Mouse (Mus musculus) heart, adult 2 months (tissue): ENCODE results near the gene Cebpb. TPM values are rescaled to one million over a fixed set of nuclear protein-coding genes. Genes with fewer than 3 reads are reported as not detected.
"Not testable (repeated sequence)": the region's sequence is repeated elsewhere in the genome, so short reads cannot be mapped to it uniquely, and the experiment has no call there.

Experiments used
- DNase-seq, 2 experiments: peaks; one replicate each; pipeline ENCODE4 v3.0.0; 2021
- H3K27ac ChIP-seq: fragments of 200-600 bp; 2 replicates; pipeline ENCODE4 v1.8.1; 2022
- H3K27me3 ChIP-seq: fragments of 200-500 bp; 2 replicates; pipeline ENCODE4 v1.6.1; 2012; ENCODE audit warnings: mild to moderate bottlenecking, low read length, inconsistent platforms, mixed read lengths; ENCODE audit not compliant: control insufficient read depth, insufficient read depth
- H3K36me3 ChIP-seq: fragments of 200-500 bp; 2 replicates; pipeline ENCODE4 v1.6.1; 2012; ENCODE audit warnings: low read length, inconsistent platforms; ENCODE audit not compliant: control insufficient read depth, insufficient read depth
- H3K4me1 ChIP-seq: fragments of 200-500 bp; 2 replicates; pipeline ENCODE4 v1.6.1; 2011; ENCODE audit warnings: low read length; ENCODE audit not compliant: control insufficient read depth, insufficient read depth
- H3K4me3 ChIP-seq: fragments of 200-600 bp; 2 replicates; pipeline ENCODE4 v1.8.1; 2022
- H3K79me2 ChIP-seq: fragments of 200-500 bp; replicated peaks from 2 replicates; pipeline ENCODE4 v1.6.1; 2012; ENCODE audit warnings: mild to moderate bottlenecking, inconsistent platforms, low read length, moderate library complexity, mixed read lengths; ENCODE audit not compliant: control insufficient read depth, insufficient read depth
- H3K9ac ChIP-seq: fragments of 200-500 bp; 2 replicates; pipeline ENCODE4 v1.6.1; 2012; ENCODE audit warnings: low read depth, mild to moderate bottlenecking, control low read depth, inconsistent platforms, low read length, mixed read lengths
- CTCF ChIP-seq: fragments of 200-600 bp; IDR thresholded peaks from 2 replicates; pipeline ENCODE4 v1.8.1; 2022; ENCODE audit warnings: antibody characterized with exemption, mild to moderate bottlenecking, moderate library complexity
- EP300 ChIP-seq: fragments of 200-500 bp; IDR thresholded peaks from 2 replicates; pipeline ENCODE4 v1.6.1; 2011; ENCODE audit warnings: low read depth, low read length, control low read depth; ENCODE audit not compliant: insufficient read depth
- POLR2A ChIP-seq: fragments of 200-500 bp; IDR thresholded peaks from 2 replicates; pipeline ENCODE4 v1.6.1; 2011; ENCODE audit warnings: mild to moderate bottlenecking, low read depth, low read length, control low read depth; ENCODE audit not compliant: insufficient read depth
- WGBS: fragments of 180-500 bp; shearing (Covaris S2); methylation state at CpG from one replicate; pipeline ENCODE4 v1.1.7; 2018; 5-methylcytosine and 5-hydroxymethylcytosine counted together
- intact Hi-C: fragments of 180-260 bp; cut with DNase I; formaldehyde crosslinking; loops from one replicate; pipeline ENCODE4 v1.15.1; 2025
- long read RNA-seq: library from polyadenylated mRNA; stranded (forward); transcript quantifications from one replicate; pipeline ENCODE4 v2.0.0, GENCODE M21; 2021
- polyA plus RNA-seq: library from polyadenylated mRNA; depleted of rRNA; stranded (reverse); fragments of >200 nt; gene quantifications from 2 replicates; pipeline ENCODE4 v1.2.3, GENCODE M21; 2012; rRNA removed
- total RNA-seq, 2 experiments: library from RNA; stranded (reverse); gene quantifications; 2 replicates each; pipeline ENCODE4 v1.2.3; 2021

The Cebpb gene
- 100 to 1,000 TPM in 1 of 2 experiments, 10 to 100 TPM in 1; 88.1 to 133 TPM for total RNA-seq
- 30.3 and 77.8 TPM in 2 replicates for polyA plus RNA-seq
- long read RNA-seq, transcript Cebpb-201 (1 exons, 1,504 nt): major isoform, 502 of 502 reads
- long read RNA-seq, partial matches to known transcripts: 0 of 502 reads
- long read RNA-seq, other reads (novel, unspliced or antisense): 0 of 502 reads

DNA sequence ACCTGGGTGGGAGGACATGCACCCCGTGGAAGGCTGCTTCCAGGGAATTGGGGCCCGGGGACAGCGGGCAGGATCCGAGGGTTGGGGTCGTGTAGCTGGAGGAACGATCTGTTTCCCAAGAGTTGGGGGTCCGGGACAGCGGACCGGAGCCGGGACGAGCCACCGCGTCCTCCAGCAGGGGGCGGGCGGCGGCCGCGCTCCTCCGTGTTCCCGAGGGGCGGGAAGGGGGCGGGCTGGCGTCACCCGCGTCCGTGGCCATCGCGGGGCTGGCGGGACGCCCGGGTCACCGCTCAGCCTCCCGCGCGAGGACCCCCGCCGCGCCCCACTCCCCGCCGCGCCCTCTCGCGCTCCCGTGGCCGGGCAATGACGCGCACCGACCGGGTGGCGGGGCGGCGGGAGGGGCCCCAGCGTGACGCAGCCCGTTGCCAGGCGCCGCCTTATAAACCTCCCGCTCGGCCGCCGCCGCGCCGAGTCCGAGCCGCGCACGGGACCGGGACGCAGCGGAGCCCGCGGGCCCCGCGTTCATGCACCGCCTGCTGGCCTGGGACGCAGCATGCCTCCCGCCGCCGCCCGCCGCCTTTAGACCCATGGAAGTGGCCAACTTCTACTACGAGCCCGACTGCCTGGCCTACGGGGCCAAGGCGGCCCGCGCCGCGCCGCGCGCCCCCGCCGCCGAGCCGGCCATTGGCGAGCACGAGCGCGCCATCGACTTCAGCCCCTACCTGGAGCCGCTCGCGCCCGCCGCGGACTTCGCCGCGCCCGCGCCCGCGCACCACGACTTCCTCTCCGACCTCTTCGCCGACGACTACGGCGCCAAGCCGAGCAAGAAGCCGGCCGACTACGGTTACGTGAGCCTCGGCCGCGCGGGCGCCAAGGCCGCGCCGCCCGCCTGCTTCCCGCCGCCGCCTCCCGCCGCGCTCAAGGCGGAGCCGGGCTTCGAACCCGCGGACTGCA is at the start of gene Cebpb:
TSS of gene Cebpb (plus strand) at position 418 of the 954 bp plus-strand sequence.
- Histone ChIP-seq H3K4me1 (peaks cover 9% of the 10 kb centered on the region), H3K79me2 (no peaks in the 10 kb centered on the region), H3K27ac (peak within 1 kb of the TSS; percentile 91), H3K4me3 (peak within 1 kb of the TSS; percentile 79), H3K36me3 (no peaks in the 10 kb centered on the region), H3K9ac (peak within 1 kb of the TSS; percentile 98), H3K27me3 (no peaks in the 10 kb centered on the region)
- intact Hi-C loops: loop anchor here (5.0 to 10.0 kb wide), 2 partner anchors 329 to 406 kb away; no protein-coding TSS in a partner anchor
- WGBS: 1% methylated on average over 127 of the region's 147 CpGs
- 0 out of 2 replicates have a peak, but pooled peaks have one; percentile 14 for TF ChIP-seq EP300
- TF ChIP-seq CTCF: peak; percentile 75
- peak; percentile 85 for TF ChIP-seq POLR2A
- DNase-seq: peak; percentile 95 to 96

DNA sequence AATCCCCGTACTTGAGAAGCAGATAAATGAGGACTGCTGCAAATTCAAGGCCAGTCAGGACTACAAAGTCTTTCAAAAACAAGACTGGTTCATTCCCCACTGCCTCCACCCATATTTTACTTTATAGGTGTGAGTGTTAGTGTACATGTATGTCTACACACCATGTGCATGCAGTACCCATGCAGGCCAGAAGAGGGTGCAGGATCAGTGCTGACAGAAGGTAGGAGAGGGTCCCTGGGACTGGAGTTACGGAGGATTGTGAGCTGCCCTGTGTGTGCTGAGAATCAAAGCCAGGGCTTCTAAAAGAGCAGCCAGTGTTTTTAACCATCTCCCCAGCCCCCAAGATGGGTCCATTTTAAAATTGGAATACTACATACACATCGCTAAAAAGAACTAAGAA is 48.4 kb upstream of the Cebpb start:
- Histone ChIP-seq H3K79me2 (no peaks in the 10 kb centered on the region), H3K27me3 (no peaks in the 10 kb centered on the region), H3K27ac (no peak overlapping the region), H3K4me3 (no peak overlapping the region), H3K9ac (no peak overlapping the region), H3K4me1 (no peaks in the 10 kb centered on the region), H3K36me3 (no peaks in the 10 kb centered on the region)
- 86% methylated on average over 3 of the region's 3 CpGs for WGBS
- DNase-seq: no peak
- TF ChIP-seq EP300 (no peak), POLR2A (no peak), CTCF (peak; percentile 73)
- intact Hi-C loops: loop anchor here (2.0 kb wide), 1 partner anchor 21 kb away; the partner anchor contains the start of gene Gm20431

DNA sequence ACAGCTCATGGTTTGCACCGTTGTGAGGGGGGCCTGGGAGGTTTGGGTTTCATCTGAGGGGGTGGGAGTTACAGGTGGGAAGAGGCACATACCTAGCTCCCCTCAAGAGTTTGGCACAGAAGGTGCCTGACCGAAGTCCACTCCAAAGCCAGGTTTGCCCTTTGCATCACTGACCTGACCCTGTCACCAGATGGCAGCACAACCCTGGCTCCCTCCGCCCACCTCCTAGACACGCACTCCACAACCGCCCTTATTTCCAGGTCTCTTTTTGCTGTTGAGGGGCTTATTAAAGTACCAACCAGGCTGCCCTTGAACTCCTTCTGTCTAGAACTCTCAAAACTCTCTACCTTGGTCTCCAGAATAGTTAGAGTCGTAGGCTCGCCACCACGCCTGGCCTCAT is 47.4 kb upstream of the Cebpb start:
- Histone ChIP-seq H3K4me3 (no peak overlapping the region), H3K27ac (no peak overlapping the region), H3K36me3 (no peaks in the 10 kb centered on the region), H3K79me2 (no peaks in the 10 kb centered on the region), H3K9ac (no peak overlapping the region), H3K4me1 (no peaks in the 10 kb centered on the region), H3K27me3 (no peaks in the 10 kb centered on the region)
- intact Hi-C loops: loop anchor here (1.0 to 2.0 kb wide), 4 partner anchors 19 to 254 kb away; partner anchors contain the start of gene Gm20431
- TF ChIP-seq EP300 (peak; percentile 79; the same call in 1 of the 2 replicates), CTCF (peak; percentile 87), POLR2A (no peak)
- WGBS: 33% methylated on average over 8 of the region's 8 CpGs
- DNase-seq: peak; percentile 64 to 71

DNA sequence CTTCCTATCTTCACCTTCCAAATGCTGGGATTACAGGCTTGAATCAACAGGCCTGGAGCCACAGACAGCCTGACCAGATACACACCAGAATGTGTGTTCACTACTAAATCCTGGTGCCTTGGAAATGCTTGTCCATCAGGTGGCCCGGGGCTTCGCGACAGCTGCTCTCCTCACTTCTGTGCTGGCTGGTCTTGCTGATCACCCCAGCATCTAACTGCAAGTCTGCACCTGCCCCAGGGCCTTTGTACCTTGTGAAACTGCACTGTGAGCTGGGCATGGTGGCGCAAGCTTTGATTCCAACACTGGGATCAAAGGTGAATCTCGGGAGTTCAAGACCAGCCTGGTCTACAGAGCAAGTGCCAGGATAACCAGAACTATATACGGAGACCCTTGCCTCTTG is 46.6 kb upstream of the Cebpb start:
- 86% methylated on average over 6 of the region's 6 CpGs for WGBS
- H3K36me3 ChIP-seq: no peaks in the 10 kb centered on the region
- H3K27me3 ChIP-seq: no peaks in the 10 kb centered on the region
- intact Hi-C loops: no loop called here
- no peak overlapping the region for H3K9ac ChIP-seq
- no peak for DNase-seq
- no peak overlapping the region for H3K27ac ChIP-seq
- H3K79me2 ChIP-seq: no peaks in the 10 kb centered on the region
- no peaks in the 10 kb centered on the region for H3K4me1 ChIP-seq
- TF ChIP-seq POLR2A: no peak
- TF ChIP-seq CTCF: no peak
- H3K4me3 ChIP-seq: no peak overlapping the region

DNA sequence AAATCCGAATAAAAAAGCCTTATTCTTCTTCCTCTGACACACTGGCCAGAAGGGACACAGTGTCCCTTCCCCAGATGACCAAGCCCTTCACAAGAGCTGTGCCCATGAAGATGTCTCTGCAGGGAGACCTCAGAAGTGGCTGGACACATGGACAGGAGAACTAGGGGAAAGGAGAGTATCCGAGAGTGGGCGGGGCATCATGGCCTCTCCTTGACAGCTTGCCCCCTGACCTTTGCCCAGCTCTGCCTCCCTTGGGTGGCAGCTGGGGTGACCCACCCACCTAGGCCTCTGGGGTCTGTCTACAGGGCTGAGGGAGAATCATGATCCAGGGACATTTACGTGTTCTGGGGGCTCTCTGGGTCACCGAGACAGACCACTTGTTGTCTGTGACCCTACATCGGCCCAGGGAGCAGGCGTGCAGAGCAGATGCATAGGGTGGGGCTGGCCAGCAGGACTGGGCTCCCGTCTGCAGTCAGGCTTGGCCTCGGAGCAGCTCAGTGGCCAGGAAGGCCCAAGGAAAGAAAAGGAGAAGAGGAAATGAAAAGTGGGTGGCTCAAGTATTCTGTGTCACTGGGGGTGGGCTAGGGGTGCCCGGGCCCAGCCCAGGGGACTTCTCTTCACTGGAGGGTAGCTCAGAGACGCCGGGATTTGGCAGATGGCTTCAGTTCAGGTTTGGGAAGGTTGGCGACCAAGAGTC is 45.2 kb upstream of the Cebpb start:
- 77% methylated on average over 13 of the region's 13 CpGs for WGBS
- H3K27ac ChIP-seq, intact Hi-C loops, H3K79me2 ChIP-seq, H3K4me3 ChIP-seq, DNase-seq, H3K27me3 ChIP-seq, H3K4me1 ChIP-seq, H3K36me3 ChIP-seq, H3K9ac ChIP-seq: not testable (repeated sequence)
